Mouse (Mus musculus): ENCODE results near the gene Armcx4. TPM values are rescaled to one million over a fixed set of nuclear protein-coding genes. Genes with fewer than 3 reads are reported as not detected.

Gene Armcx4
- polyA plus RNA-seq, 1 experiment: 0.73 TPM

GRCm38 (mm10) chrX:134729778-134730177 lies 43.5 kb downstream of the Armcx4 start:
- H3K4me3 ChIP-seq (ENCODE audit: control insufficient read depth, insufficient read depth, low read length): no peak overlapping the region
- H3K4me1 ChIP-seq (replicated peaks; ENCODE audit: control insufficient read depth, insufficient read depth, low read length): peaks cover 7% of the 10 kb centered on the region; the same call in 1 of the 2 replicates
- H3K27ac ChIP-seq (ENCODE audit: control insufficient read depth, insufficient read depth, low read length): no peak overlapping the region
- no peaks in the 10 kb centered on the region for H3K27me3 ChIP-seq (ENCODE audit: control insufficient read depth, insufficient read depth, low read length)
- 33% methylated on average over 4 of the region's 4 CpGs for WGBS
- no peaks in the 10 kb centered on the region for H3K36me3 ChIP-seq (ENCODE audit: control insufficient read depth, insufficient read depth, low read length)
- TF ChIP-seq POLR2A (IDR thresholded peaks at IDR 0.05; ENCODE audit: control insufficient read depth, extremely low read depth, insufficient read depth, low read length, poor library complexity): no peak
- no peak for TF ChIP-seq CTCF (IDR thresholded peaks at IDR 0.05; ENCODE audit: borderline replicate concordance, control insufficient read depth, extremely low read depth, insufficient read depth, low read length, poor library complexity)
- peak; percentile 25 for DNase-seq

- no peak overlapping the region for H3K4me3 ChIP-seq (ENCODE audit: control insufficient read depth, insufficient read depth, low read length)
- DNase-seq: no peak
- 100% methylated on average over 1 of the region's 1 CpGs for WGBS
- no peaks in the 10 kb centered on the region for H3K36me3 ChIP-seq (ENCODE audit: control insufficient read depth, insufficient read depth, low read length)
- peaks cover 7% of the 10 kb centered on the region; the same call in 1 of the 2 replicates for H3K4me1 ChIP-seq (replicated peaks; ENCODE audit: control insufficient read depth, insufficient read depth, low read length)
- H3K27me3 ChIP-seq (ENCODE audit: control insufficient read depth, insufficient read depth, low read length): no peaks in the 10 kb centered on the region
- TF ChIP-seq POLR2A (IDR thresholded peaks at IDR 0.05; ENCODE audit: control insufficient read depth, extremely low read depth, insufficient read depth, low read length, poor library complexity): no peak
- TF ChIP-seq CTCF (IDR thresholded peaks at IDR 0.05; ENCODE audit: borderline replicate concordance, control insufficient read depth, extremely low read depth, insufficient read depth, low read length, poor library complexity): no peak
- H3K27ac ChIP-seq (ENCODE audit: control insufficient read depth, insufficient read depth, low read length): no peak overlapping the region
Observed at GRCm38 (mm10) chrX:134737796-134738195, 51.5 kb downstream of the Armcx4 start.

DNA sequence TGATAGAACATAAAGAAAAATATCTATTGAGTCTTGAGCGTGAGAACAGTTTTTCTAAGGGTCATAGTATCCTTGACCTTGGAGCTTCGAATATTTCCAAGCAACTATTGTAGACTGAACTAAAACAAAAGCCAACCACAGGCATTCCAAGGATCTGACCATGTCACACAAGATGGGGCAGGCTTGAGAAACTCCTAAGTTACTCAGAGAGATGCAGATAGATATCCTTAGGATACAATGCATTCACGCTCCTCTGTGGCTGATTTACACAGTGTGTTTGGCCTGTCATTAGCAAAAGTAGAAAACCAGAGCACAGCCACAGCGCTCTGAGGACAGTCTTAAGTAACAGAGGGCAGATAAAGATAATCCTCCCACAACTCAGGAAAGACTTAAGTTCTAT lies 52.8 kb downstream of the Armcx4 start:
- Histone ChIP-seq H3K27me3 (ENCODE audit: control insufficient read depth, insufficient read depth, low read length) (no peaks in the 10 kb centered on the region), H3K4me3 (ENCODE audit: control insufficient read depth, insufficient read depth, low read length) (no peak overlapping the region), H3K36me3 (ENCODE audit: control insufficient read depth, insufficient read depth, low read length) (no peaks in the 10 kb centered on the region), H3K27ac (ENCODE audit: control insufficient read depth, insufficient read depth, low read length) (no peak overlapping the region), H3K4me1 (replicated peaks; ENCODE audit: control insufficient read depth, insufficient read depth, low read length) (no peaks in the 10 kb centered on the region)
- 93% methylated on average over 4 of the region's 4 CpGs for WGBS
- DNase-seq: no peak
- TF ChIP-seq CTCF (IDR thresholded peaks at IDR 0.05; ENCODE audit: borderline replicate concordance, control insufficient read depth, extremely low read depth, insufficient read depth, low read length, poor library complexity) (no peak), POLR2A (IDR thresholded peaks at IDR 0.05; ENCODE audit: control insufficient read depth, extremely low read depth, insufficient read depth, low read length, poor library complexity) (no peak)

- 24% methylated on average over 5 of the region's 5 CpGs for WGBS
- peaks cover 4% of the 10 kb centered on the region for H3K4me1 ChIP-seq (replicated peaks; ENCODE audit: control insufficient read depth, insufficient read depth, low read length)
- no peak for DNase-seq
- no peaks in the 10 kb centered on the region for H3K36me3 ChIP-seq (ENCODE audit: control insufficient read depth, insufficient read depth, low read length)
- TF ChIP-seq CTCF (IDR thresholded peaks at IDR 0.05; ENCODE audit: borderline replicate concordance, control insufficient read depth, extremely low read depth, insufficient read depth, low read length, poor library complexity) (no peak), POLR2A (IDR thresholded peaks at IDR 0.05; ENCODE audit: control insufficient read depth, extremely low read depth, insufficient read depth, low read length, poor library complexity) (no peak)
- H3K27ac ChIP-seq (ENCODE audit: control insufficient read depth, insufficient read depth, low read length): peak overlapping the region; percentile 34; the same call in 1 of the 2 replicates
- H3K4me3 ChIP-seq (ENCODE audit: control insufficient read depth, insufficient read depth, low read length): no peak overlapping the region
- no peaks in the 10 kb centered on the region for H3K27me3 ChIP-seq (ENCODE audit: control insufficient read depth, insufficient read depth, low read length)
Observed at GRCm38 (mm10) chrX:134741862-134742261, 55.5 kb downstream of the Armcx4 start.

Other genes with a start within 250 kb of the Armcx4 start
- not detected in 2 replicates for gene Taf7l, start 210.0 kb upstream of the Armcx4 start, polyA plus RNA-seq (2012; rRNA removed)
- gene Timm8a1, start 144.7 kb upstream of the Armcx4 start, polyA plus RNA-seq (2012; rRNA removed): 1.8 TPM in 2 replicates
- 1.4 and 1.5 TPM in 2 replicates for gene Btk, start 102.9 kb upstream of the Armcx4 start, polyA plus RNA-seq (2012; rRNA removed)
- gene Rpl36a, start 100.9 kb upstream of the Armcx4 start, polyA plus RNA-seq (2012; rRNA removed): 157 and 177 TPM in 2 replicates
- gene Gla, start 85.4 kb upstream of the Armcx4 start, polyA plus RNA-seq (2012; rRNA removed): 2.0 TPM in 2 replicates
- 15.9 and 18.2 TPM in 2 replicates for gene Hnrnph2, start 85.3 kb upstream of the Armcx4 start, polyA plus RNA-seq (2012; rRNA removed)
- gene Armcx1, start 31.4 kb downstream of the Armcx4 start, polyA plus RNA-seq (2012; rRNA removed): 2.8 TPM in 2 replicates
- 3.4 and 4.0 TPM in 2 replicates for gene Armcx6, start 64.9 kb downstream of the Armcx4 start, polyA plus RNA-seq (2012; rRNA removed)
- gene Armcx3, start 70.1 kb downstream of the Armcx4 start, polyA plus RNA-seq (2012; rRNA removed): 3.8 and 5.8 TPM in 2 replicates
- 15.9 and 16.9 TPM in 2 replicates for gene Armcx2, start 122.7 kb downstream of the Armcx4 start, polyA plus RNA-seq (2012; rRNA removed)